Mouse (Mus musculus) left cerebral cortex, adult 9 months (tissue): ENCODE results near the gene Catsperz.
A peak's percentile ranks its signal among the peaks of the same experiment; 100 is the strongest.

Experiments used
- DNase-seq, 2 experiments: peaks; one replicate each; pipeline ENCODE4 v3.0.0; 2022; ENCODE audit warnings: low spot score in 2 of 2

Gene Catsperz

GRCm38 (mm10) chr19:6925307-6925573 is at the start of gene Catsperz:
TSS of gene Catsperz (minus strand) at chr19:6925380.
- DNase-seq, result no peak

GRCm38 (mm10) chr19:6974211-6975205 is 49.3 kb upstream of the Catsperz start, which contains the start of gene Ppp1r14b:
TSS of gene Ppp1r14b (plus strand) at chr19:6974968.
- DNase-seq, result peak in 1 of 2 experiments; percentile 72

GRCm38 (mm10) chr19:6973581-6974190 is 48.5 kb upstream of the Catsperz start:
- DNase-seq, result no peak

GRCm38 (mm10) chr19:6972247-6972917 is 47.2 kb upstream of the Catsperz start:
- DNase-seq, result no peak

DNA sequence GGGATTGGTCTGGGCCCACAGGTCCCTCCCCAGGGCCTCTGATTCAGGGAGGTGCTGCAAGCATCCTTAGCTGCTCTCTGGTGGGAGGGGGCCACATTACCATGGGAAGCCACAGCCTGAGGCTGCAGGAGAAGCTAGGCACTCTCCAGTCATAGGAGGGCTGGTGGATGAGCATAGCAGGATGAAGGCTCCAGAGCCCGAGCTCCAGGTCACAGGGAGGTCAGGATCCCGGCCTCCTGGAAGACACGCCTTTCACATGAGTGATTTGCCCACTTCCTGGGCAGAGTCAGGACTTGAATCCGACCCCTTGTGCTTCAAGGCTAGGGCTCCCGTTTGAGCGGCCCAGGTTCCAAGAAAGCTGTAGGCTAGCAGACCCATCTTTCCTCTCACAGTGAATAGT is 46.5 kb upstream of the Catsperz start:
- no peak for DNase-seq

DNA sequence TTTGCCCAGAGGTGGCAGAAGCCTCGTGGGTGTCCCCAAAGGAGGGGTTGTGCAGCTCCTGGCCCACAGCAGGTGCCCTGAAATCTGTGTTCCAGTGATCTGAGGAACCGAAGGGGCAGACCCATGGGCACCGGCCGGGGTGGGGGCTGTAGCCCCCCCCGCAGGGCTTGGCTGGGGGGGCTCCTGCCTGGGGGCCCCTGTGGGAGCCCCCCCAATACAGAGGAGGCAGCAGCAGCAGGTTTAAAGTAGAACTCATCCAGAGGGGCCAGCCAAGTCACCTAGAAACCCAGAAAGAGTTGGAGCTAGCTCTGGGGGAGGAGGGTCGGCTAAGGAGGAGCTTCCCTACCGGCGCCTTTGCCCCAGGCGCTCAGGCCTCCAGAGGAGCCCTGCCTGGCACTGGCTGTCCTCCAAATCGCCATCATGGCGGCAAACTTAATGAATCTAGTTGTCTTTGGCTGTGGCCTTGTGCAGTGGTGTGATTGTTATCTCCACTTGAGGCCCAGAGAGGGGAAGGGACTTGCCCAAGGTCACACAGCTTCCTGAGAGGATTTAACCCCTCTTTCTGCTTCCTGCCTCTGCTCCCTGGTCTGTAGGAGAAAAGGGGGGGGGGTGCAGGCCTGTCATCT is 45.4 kb upstream of the Catsperz start:
- DNase-seq, result no peak

GRCm38 (mm10) chr19:6969665-6970381 is 44.6 kb upstream of the Catsperz start:
- DNase-seq, result no peak

DNA sequence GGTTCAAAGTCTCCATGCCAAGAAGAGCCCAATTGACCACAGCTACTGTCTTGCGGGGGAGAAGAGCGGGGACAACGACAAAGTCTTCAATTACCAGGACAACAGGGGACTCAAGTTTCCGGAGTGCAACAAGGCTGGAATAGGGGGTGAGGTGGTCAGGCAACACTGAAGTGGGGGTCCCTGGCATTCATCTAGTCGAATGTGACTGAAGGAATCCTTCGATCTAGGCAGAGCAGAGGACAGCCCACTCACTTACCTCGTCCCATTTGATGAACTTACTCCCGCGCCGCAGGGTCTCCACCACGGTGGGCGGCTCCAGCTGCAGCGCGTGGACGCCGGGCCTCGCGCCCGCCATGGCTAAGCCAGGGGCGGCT is 44.1 kb upstream of the Catsperz start:
- no peak for DNase-seq

DNA sequence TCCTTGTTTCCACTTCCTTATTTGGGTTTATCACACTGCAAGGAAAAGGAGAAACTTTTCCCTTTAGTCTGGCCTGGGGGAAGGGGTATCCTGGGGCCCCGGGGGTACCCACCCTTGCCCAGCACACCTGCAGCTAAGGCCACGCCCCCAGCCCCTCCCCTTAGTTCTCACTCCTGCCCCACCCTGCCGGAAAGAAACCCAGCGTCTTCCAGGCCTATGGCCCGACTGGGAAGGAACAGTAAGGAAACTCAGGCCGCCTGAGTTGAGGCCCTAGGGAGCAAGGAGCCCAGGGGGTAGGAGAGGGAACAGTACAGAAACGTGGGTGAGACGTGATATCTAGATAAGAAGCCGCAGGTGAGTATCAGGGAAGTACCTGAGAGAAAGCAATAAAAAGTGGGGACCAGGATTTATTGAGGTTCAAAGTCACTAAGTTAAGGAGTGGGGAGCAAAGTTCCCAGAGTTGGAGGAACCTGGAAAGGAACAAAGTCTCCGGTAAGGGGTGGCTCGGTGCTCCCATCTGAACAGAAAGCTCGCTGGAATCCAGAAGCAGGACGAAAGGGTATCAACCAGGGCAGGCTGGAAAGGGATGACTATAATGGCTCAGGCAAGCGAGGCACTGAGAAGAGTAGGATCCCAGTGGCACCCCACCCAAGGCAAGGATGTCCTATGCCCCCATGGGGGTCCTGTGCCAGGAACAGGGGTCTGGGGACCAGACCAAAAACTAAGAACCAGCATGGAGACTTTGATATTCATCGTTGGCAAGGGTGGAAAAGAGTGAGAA is 43.5 kb upstream of the Catsperz start:
- no peak for DNase-seq

DNA sequence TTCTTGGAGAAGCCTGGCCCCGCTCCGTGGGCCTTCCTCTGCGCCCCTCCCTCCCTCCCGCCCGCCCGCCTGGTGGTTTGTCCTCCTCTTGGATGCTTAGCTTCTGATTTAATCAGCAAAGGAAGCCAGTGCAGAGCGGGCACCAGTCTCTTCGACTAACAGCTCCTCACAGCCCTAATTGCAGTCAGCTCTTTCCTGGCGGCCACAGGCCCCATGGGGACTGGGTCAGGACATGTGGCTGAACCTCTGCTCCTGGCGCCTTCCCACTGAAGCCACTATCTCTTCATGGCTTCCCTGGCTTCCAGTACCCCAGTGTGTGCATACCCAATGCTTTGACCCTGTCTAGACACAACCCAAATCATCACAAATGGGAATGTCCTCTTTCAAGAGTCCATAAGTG is 31.3 kb upstream of the Catsperz start:
- DNase-seq, result no peak

GRCm38 (mm10) chr19:6955424-6955823 is 30.2 kb upstream of the Catsperz start:
- no peak for DNase-seq

- no peak for DNase-seq
Observed at GRCm38 (mm10) chr19:6954046-6954445, 28.9 kb upstream of the Catsperz start.

DNA sequence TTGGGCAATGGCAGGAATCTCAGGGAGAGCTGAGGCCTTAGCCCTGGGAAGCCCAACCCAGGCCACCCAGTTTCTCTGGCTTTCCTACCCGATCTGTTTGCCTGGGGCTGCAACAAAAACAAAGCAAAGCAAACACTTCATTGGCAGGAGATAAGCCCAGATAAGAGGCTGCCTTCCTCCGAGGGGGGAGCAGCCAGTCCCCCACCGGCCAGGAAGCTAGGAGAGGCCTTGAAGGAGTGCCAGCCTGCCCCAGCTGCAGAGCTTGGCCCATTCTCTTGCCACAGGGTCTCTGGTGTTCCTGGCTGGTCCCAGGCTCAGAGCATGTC is 27.5 kb upstream of the Catsperz start:
- DNase-seq, result no peak

GRCm38 (mm10) chr19:6951994-6952711 is 27.0 kb upstream of the Catsperz start:
- peak in 1 of 2 experiments; percentile 72 for DNase-seq

- DNase-seq, result peak; percentile 91 to 96
Observed at GRCm38 (mm10) chr19:6951381-6951968, 26.3 kb upstream of the Catsperz start.

- DNase-seq, result peak in 1 of 2 experiments; percentile 69
Observed at GRCm38 (mm10) chr19:6950613-6951153, 25.5 kb upstream of the Catsperz start.

DNA sequence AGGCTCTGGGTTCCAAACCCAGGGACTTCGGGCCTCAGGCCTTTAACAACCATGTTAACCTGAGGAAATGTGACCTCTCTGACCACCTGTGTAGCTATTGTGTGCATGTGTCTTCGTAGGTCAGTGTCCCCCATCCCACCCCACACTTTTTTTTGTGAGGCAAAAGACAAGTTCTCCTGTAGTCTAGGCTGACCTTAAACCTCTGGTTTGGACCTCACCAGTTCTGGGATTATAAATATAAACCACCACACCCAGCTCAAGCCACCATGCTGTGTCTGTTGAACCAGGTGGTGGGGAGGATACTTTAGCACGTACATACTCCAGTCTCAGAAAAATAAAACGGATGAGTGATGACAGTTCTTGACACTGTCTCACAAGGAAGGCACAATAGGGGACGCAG is 24.8 kb upstream of the Catsperz start:
- DNase-seq, result no peak

- no peak for DNase-seq
Observed at GRCm38 (mm10) chr19:6949532-6949931, 24.4 kb upstream of the Catsperz start.

DNA sequence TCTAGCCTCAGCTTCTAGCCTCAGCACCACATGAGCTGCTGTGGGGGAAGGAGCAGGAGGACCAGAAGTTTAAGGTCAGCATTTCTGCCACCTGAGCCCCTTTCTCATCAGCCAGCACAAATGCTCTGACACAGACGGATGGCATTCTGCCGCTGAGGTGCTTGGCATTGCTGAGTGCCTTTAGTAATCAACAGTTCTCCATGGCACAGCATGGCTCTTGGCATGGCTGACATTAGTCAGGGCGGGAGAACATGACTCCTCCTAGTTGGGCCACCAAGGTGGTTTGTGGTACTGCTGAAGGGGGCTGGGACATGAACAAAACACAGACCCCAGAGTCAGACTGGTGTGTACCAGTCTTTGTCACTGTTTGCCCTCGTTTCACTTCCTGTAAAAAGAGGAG is 23.0 kb upstream of the Catsperz start:
- DNase-seq, result no peak
